In genomic region chr11:86958182-86958581, GRCm38 (mm10) we compare ENCODE assay signal across 9 mouse cellular contexts. TPM values are rescaled to one million over a fixed set of nuclear protein-coding genes. Genes with fewer than 3 reads are reported as not detected.
DNase-seq lines count a peak whose midpoint lies in the region; ATAC-seq lines count a peak whose summit lies in the region.
"Had no signal": no experiment of that assay in that cellular context is flagged by ENCODE, and none has a peak within 500 bp of the region (broad histone marks: within the 10 kb centered on the region; RNA-seq: fewer than 3 reads in every experiment).

No protein-coding gene starts in this region.

- no peaks in the 10 kb centered on the region for H3K36me3 ChIP-seq in midbrain, embryonic 13.5 days
- H3K36me3 ChIP-seq: G1E had no signal

- H3K4me1 ChIP-seq in midbrain, embryonic 13.5 days (replicated peaks) = peaks cover 50% of the 10 kb centered on the region

- peak overlapping the region; percentile 51 for H3K27ac ChIP-seq in midbrain, embryonic 13.5 days

- DNase-seq in kidney, adult 9 months = peak; percentile 52
- DNase-seq in kidney, adult 18-20 months = no peak
- peak; percentile 73 for DNase-seq in cerebellum, adult 9-10 months
- peak; percentile 37 to 40 for DNase-seq in heart, postnatal 14 days
- DNase-seq in ovary, adult 18-20 months (ENCODE audit: low spot score) = no peak
- no peak for DNase-seq in spleen, postnatal 4 days (ENCODE audit: low spot score in 2 of 2)
- no peak for DNase-seq in layer of hippocampus, postnatal 14 days (ENCODE audit: low spot score in 2 of 2)

- H3K9ac ChIP-seq in midbrain, embryonic 13.5 days (replicated peaks) = no peak overlapping the region

- no peak overlapping the region for H3K4me2 ChIP-seq in midbrain, embryonic 13.5 days (replicated peaks)

- no peak overlapping the region for H3K4me3 ChIP-seq in midbrain, embryonic 13.5 days (replicated peaks)

- no peaks in the 10 kb centered on the region for H3K9me3 ChIP-seq in midbrain, embryonic 13.5 days
- H3K9me3 ChIP-seq: G1E had no signal

- 43% methylated on average over 6 of the region's 6 CpGs for WGBS in midbrain, embryonic 13.5 days

- ATAC-seq in midbrain, embryonic 13.5 days = 0 out of 2 replicates have a peak, but pooled peaks have one; percentile 55

- intact Hi-C loops in heart, postnatal 14 days (cut with DNase I) = loop anchor here (2.0 kb wide), 2 partner anchors 35 to 41 kb away; partner anchors contain the start of gene Ypel2

- no peaks in the 10 kb centered on the region for H3K27me3 ChIP-seq in midbrain, embryonic 13.5 days

RNA-seq across cellular contexts. Expression of gene Ypel2, which starts 35.3 kb away (rescaled TPM):
- total RNA-seq in heart, postnatal 14 days (2021) = 10 to 100 TPM; 24.7 to 24.8 TPM
- 8.5 and 10.2 TPM in 2 replicates for polyA plus RNA-seq in midbrain, embryonic 13.5 days (2015; fragmentation: Nextera tagmentation; extraction: Ambion mirVana)
- 10 to 100 TPM; 20.5 to 21.9 TPM for total RNA-seq in layer of hippocampus, postnatal 14 days (2021)

Comparison
In these comparisons a context has a peak if more than half of its experiments do, and no peak if none do; other contexts are left out.
1. DNase-seq: peak in kidney, adult 9 months (single experiment), cerebellum, adult 9-10 months (single experiment) and heart, postnatal 14 days (2 of 2); none in kidney, adult 18-20 months (single experiment), ovary, adult 18-20 months (single experiment), spleen, postnatal 4 days (0 of 2) and layer of hippocampus, postnatal 14 days (0 of 2).